10 mouse cellular contexts compared by ENCODE assay signal in the genomic region with DNA sequence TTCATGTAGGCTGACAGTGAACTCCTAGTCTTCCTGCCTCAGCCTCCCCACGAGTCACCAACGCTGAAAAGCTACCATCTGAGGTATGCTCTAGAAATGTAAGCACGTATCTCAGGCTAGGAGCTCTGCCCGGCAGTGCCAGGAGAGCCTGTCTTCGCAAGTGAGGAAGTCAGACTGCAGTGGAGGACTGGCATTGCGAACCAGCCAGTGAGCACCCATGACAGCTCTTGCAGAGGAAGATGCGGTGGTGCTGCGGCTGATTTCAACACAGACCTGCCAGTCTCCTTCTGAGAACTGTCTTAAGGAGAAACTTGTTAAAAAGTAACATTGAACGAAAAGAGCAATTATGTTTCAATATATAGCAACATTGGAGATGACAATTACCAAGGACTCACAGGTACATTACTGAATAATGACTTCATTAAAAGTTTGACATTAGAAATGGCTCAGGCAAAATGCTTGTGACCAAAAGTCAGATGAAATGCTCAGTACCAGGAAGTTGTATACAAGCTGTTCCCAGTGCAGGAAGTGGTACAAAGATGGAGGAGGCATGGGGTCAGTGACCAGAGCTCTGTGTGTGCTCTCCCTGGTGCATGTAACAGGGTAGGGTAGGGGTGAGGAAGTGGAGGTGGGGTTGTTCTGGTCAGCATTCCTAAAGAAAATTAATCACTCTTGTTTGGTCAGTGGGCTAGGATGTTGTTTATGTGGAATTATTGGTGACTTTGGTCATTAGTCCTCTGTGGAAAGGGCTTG. TPM values are rescaled to one million over a fixed set of nuclear protein-coding genes. Genes with fewer than 3 reads are reported as not detected.
DNase-seq lines count a peak whose midpoint lies in the region; ATAC-seq lines count a peak whose summit lies in the region.
"Had no signal": no experiment of that assay in that cellular context is flagged by ENCODE, and none has a peak within 500 bp of the region (broad histone marks: within the 10 kb centered on the region; RNA-seq: fewer than 3 reads in every experiment).

No protein-coding gene starts in this region.

- no peaks in the 10 kb centered on the region for H3K36me3 ChIP-seq in kidney, embryonic 14.5 days (ENCODE audit: control insufficient read depth, insufficient read depth, low read length)
- no peaks in the 10 kb centered on the region for H3K36me3 ChIP-seq in midbrain, embryonic 10.5 days
- H3K36me3 ChIP-seq: neural tube, embryonic 15.5 days had no signal

- WGBS in kidney, embryonic 14.5 days, result 87% methylated on average over 9 of the region's 9 CpGs
- WGBS in midbrain, embryonic 10.5 days, result 85% methylated on average over 9 of the region's 9 CpGs

- no peak overlapping the region for H3K4me2 ChIP-seq in kidney, embryonic 14.5 days (replicated peaks; ENCODE audit: low read depth, low read length)
- H3K4me2 ChIP-seq: neural tube, embryonic 15.5 days had no signal

- H3K9me3 ChIP-seq in kidney, embryonic 14.5 days (ENCODE audit: control insufficient read depth, low read length), result no peaks in the 10 kb centered on the region
- no peaks in the 10 kb centered on the region for H3K9me3 ChIP-seq in midbrain, embryonic 10.5 days (replicated peaks)
- H3K9me3 ChIP-seq: neural tube, embryonic 15.5 days had no signal

- H3K4me1 ChIP-seq in kidney, embryonic 14.5 days (ENCODE audit: control insufficient read depth, insufficient read depth, low read length), result peaks cover 4% of the 10 kb centered on the region; the same call in 1 of the 2 replicates
- H3K4me1 ChIP-seq in midbrain, embryonic 10.5 days, result peaks cover 10% of the 10 kb centered on the region; the same call in 1 of the 2 replicates
- H3K4me1 ChIP-seq: neural tube, embryonic 15.5 days had no signal

- H3K9ac ChIP-seq in kidney, embryonic 14.5 days (ENCODE audit: low read depth, low read length), result no peak overlapping the region
- H3K9ac ChIP-seq: neural tube, embryonic 15.5 days had no signal

- H3K27ac ChIP-seq in kidney, embryonic 14.5 days (ENCODE audit: low read depth, low read length), result no peak overlapping the region
- no peak overlapping the region for H3K27ac ChIP-seq in midbrain, embryonic 10.5 days (replicated peaks)
- H3K27ac ChIP-seq: neural tube, embryonic 15.5 days had no signal

- no peaks in the 10 kb centered on the region for H3K27me3 ChIP-seq in kidney, embryonic 14.5 days (ENCODE audit: control insufficient read depth, insufficient read depth, low read length)
- no peaks in the 10 kb centered on the region for H3K27me3 ChIP-seq in midbrain, embryonic 10.5 days (ENCODE audit: low read depth, poor library complexity, severe bottlenecking)
- H3K27me3 ChIP-seq: CH12.LX; neural tube, embryonic 15.5 days had no signal

- DNase-seq in kidney, adult 11 months, result no peak
- DNase-seq in 416B (ENCODE audit: low read depth), result peak; percentile 66
- DNase-seq in cerebellum, adult 11 months, result no peak
- no peak for DNase-seq in retina, postnatal 1 day
- DNase-seq in midbrain, embryonic 10.5 days (ENCODE audit: low spot score), result no peak

- H3K4me3 ChIP-seq in kidney, embryonic 14.5 days (ENCODE audit: low read length), result no peak overlapping the region
- no peak overlapping the region for H3K4me3 ChIP-seq in midbrain, embryonic 10.5 days
- H3K4me3 ChIP-seq: neural tube, embryonic 15.5 days had no signal

- peak; percentile 75; the same call in 1 of the 2 replicates for ATAC-seq in kidney, embryonic 14.5 days (ENCODE audit: low FRiP score, low TSS enrichment)
- ATAC-seq in granulocyte monocyte progenitor cell, adult 5-6 weeks (replicated peaks; ENCODE audit: poor library complexity, severe bottlenecking), result peak; percentile 93
- ATAC-seq in monocyte, adult 5-6 weeks (replicated peaks; ENCODE audit: insufficient number of reproducible peaks, low FRiP score, low TSS enrichment, poor library complexity, severe bottlenecking), result peak; percentile 92

RNA-seq across cellular contexts. Expression of a gene that starts 58.1 kb away (rescaled TPM):
- polyA plus RNA-seq in kidney, embryonic 14.5 days (2014; fragmentation: Nextera tagmentation; extraction: Ambion mirVana), result 102 and 177 TPM in 2 replicates
- 89.2 and 112 TPM in 2 replicates for total RNA-seq in granulocyte monocyte progenitor cell, adult 5-6 weeks (2014; fragmentation: Nextera tagmentation)
- 84.0 and 92.8 TPM in 2 replicates for total RNA-seq in granulocyte monocyte progenitor cell, adult 5-6 weeks (2017)
- 65.4 to 124 TPM (median 68.3 TPM) in 3 replicates for total RNA-seq in monocyte, adult 5-6 weeks (2017)
- 151 and 164 TPM in 2 replicates for polyA plus RNA-seq in midbrain, embryonic 10.5 days (2016; fragmentation: Nextera tagmentation; extraction: Ambion mirVana)
